Mouse (Mus musculus) lung, postnatal 0 days (tissue): ENCODE data around the gene Pfdn6.

ENCODE experiments used
- CTCF ChIP-seq: IDR thresholded peaks from 2 replicates; pipeline ENCODE4 v1.5.1; 2016; ENCODE audit warnings: antibody characterized with exemption, mild to moderate bottlenecking
- EP300 ChIP-seq: IDR thresholded peaks from 2 replicates; pipeline ENCODE4 v1.6.1; 2016; ENCODE audit warnings: antibody characterized with exemption, mild to moderate bottlenecking, control low read depth

DNA sequence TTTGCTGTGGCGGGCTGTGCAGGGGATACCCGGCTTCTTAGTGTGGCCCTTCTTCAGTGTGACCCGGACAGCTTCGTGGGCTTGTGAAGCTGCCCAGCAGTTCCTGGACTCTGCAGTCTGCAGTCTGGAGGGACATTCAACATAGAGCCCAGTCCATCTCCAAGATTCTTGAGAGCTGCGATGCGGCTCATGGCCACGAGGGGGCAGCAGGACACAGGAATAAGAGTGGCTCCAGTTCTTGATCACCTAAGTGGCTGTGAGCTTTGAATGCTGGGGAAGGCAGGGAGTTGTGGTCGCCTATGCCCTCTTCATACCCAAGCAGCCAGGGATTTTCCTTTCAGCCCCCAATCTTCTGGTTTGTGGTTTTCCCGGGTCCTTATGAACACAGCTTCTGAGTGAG lies 28.3 kb upstream of the Pfdn6 start:
- peak; percentile 93 for TF ChIP-seq CTCF
- TF ChIP-seq EP300 = no peak
